9 mouse cellular contexts compared by ENCODE assay signal in the genomic region with DNA sequence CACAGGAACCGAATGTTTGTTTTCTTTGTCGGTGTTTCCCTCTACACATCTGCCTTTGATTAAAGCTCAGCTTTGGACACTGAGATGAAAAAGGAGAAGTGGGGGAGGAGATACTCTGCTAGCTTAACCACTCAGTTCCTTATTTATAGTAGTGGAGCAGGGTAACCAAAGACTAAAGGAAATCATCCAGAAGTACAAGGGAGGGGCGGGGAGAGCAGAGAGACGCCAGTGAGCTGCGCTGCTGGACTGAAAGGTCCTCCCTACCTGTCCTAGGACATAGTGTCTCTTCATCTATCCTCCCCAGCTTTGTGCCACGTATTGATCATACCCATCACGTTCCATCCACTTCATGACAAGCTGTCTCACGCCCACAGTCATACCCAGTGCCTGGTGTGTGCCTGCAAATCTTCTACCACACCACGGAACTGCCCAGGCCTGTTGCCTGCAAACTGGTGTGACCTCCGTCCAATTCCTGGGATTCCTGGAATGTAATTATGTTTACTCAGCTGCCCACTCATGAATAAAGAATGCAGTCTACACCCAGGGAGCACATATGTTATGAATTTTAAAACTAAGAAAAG.
DNase-seq lines count a peak whose midpoint lies in the region; ATAC-seq and TF ChIP-seq lines count a peak whose summit lies in the region.
"Had no signal": no experiment of that assay in that cellular context is flagged by ENCODE, and none has a peak within 500 bp of the region (broad histone marks: within the 10 kb centered on the region; RNA-seq: fewer than 3 reads in every experiment).

No protein-coding gene starts in this region.

- TF ChIP-seq EP300 in CH12.LX (IDR thresholded peaks at IDR 0.05; ENCODE audit: low read length) = peak; percentile 81

- no peak; the same call in 1 of the 2 replicates for TF ChIP-seq POLR2A in CH12.LX (IDR thresholded peaks at IDR 0.05; ENCODE audit: low read depth, low read length)

- H3K79me2 ChIP-seq in CH12.LX (replicated peaks; ENCODE audit: control insufficient read depth, extremely low read depth, insufficient read depth, poor library complexity, severe bottlenecking) = no peaks in the 10 kb centered on the region

- DNase-seq in forebrain, embryonic 10.5 days (ENCODE audit: extremely low spot score, low spot score) = no peak
- peak; percentile 86 for DNase-seq in CH12.LX (ENCODE audit: extremely low read depth)
- peak; percentile 85 for DNase-seq in fibroblast of lung, adult 2 months (ENCODE audit: low read depth)
- DNase-seq in neural tube, embryonic 11.5 days (ENCODE audit: low spot score) = peak; percentile 27
- no peak for DNase-seq in retina, embryonic 14.5 days (ENCODE audit: low spot score)
- no peak for DNase-seq in adrenal gland, postnatal 10 days

- H3K4me3 ChIP-seq in forebrain, embryonic 10.5 days = no peak overlapping the region
- H3K4me3 ChIP-seq in forebrain, embryonic 16.5 days (replicated peaks; ENCODE audit: low read length) = no peak overlapping the region
- H3K4me3 ChIP-seq in CH12.LX (replicated peaks in 1 of 3; ENCODE audit: low read depth in 2 of 3, low read length in 2 of 3, poor library complexity in 1 of 3) = no peak overlapping the region
- no peak overlapping the region for H3K4me3 ChIP-seq in limb, embryonic 12.5 days (replicated peaks)
- H3K4me3 ChIP-seq in neural tube, embryonic 11.5 days (ENCODE audit: low read depth, low read length) = no peak overlapping the region
- H3K4me3 ChIP-seq: hindbrain, embryonic 15.5 days had no signal

- peak overlapping the region; percentile 65 for H3K27ac ChIP-seq in forebrain, embryonic 10.5 days
- no peak overlapping the region for H3K27ac ChIP-seq in forebrain, embryonic 16.5 days (ENCODE audit: low read length)
- H3K27ac ChIP-seq in CH12.LX (ENCODE audit: insufficient read depth, low read depth) = peak overlapping the region; percentile 11
- peak overlapping the region; percentile 74 for H3K27ac ChIP-seq in limb, embryonic 12.5 days
- H3K27ac ChIP-seq in neural tube, embryonic 11.5 days (ENCODE audit: low read depth, low read length) = no peak overlapping the region
- H3K27ac ChIP-seq: hindbrain, embryonic 15.5 days had no signal

- dilution Hi-C loops in CH12.LX (cut with MboI; ENCODE audit: extremely low pct_ligation_motif_present, extremely low pct_unique_long_range_greater_than_20kb, low sequenced_read_pairs) = no loop called here

- no peak for ATAC-seq in forebrain, embryonic 16.5 days
- ATAC-seq in limb, embryonic 12.5 days (ENCODE audit: insufficient number of reproducible peaks, insufficient read depth, low FRiP score, low TSS enrichment, low read depth) = peak; percentile 39; the same call in 1 of the 2 replicates
- ATAC-seq in neural tube, embryonic 11.5 days (ENCODE audit: insufficient read depth, low FRiP score, low TSS enrichment) = no peak

- in situ Hi-C loops in CH12.LX (cut with MboI; ENCODE audit: low pct_ligation_motif_present, low pct_unique_long_range_greater_than_20kb, low sequenced_read_pairs) = no loop called here

- H3K9ac ChIP-seq in forebrain, embryonic 16.5 days (replicated peaks; ENCODE audit: low read depth, low read length) = no peak overlapping the region
- H3K9ac ChIP-seq in CH12.LX (ENCODE audit: insufficient read depth, low read depth) = no peak overlapping the region
- no peak overlapping the region for H3K9ac ChIP-seq in limb, embryonic 12.5 days (replicated peaks)
- H3K9ac ChIP-seq in neural tube, embryonic 11.5 days (ENCODE audit: low read length) = no peak overlapping the region
- H3K9ac ChIP-seq: hindbrain, embryonic 15.5 days had no signal

- H3K4me2 ChIP-seq in forebrain, embryonic 16.5 days (ENCODE audit: low read length) = no peak overlapping the region
- H3K4me2 ChIP-seq in CH12.LX (ENCODE audit: insufficient read depth, low read depth, poor library complexity, severe bottlenecking) = 0 out of 2 replicates have a peak overlapping the region, but pooled peaks have one; percentile 41
- no peak overlapping the region for H3K4me2 ChIP-seq in limb, embryonic 12.5 days
- no peak overlapping the region for H3K4me2 ChIP-seq in neural tube, embryonic 11.5 days (ENCODE audit: low read depth)
- H3K4me2 ChIP-seq: hindbrain, embryonic 15.5 days had no signal

- TF ChIP-seq CTCF in CH12.LX (conservative IDR thresholded peaks at IDR 0.05 in 1 of 2, IDR thresholded peaks at IDR 0.05 in 1 of 2; ENCODE audit: low read depth in 2 of 2, low read length in 2 of 2) = no peak

- no peaks in the 10 kb centered on the region for H3K9me3 ChIP-seq in forebrain, embryonic 10.5 days
- no peaks in the 10 kb centered on the region for H3K9me3 ChIP-seq in forebrain, embryonic 16.5 days (ENCODE audit: control insufficient read depth, low read length)
- no peaks in the 10 kb centered on the region for H3K9me3 ChIP-seq in CH12.LX (replicated peaks; ENCODE audit: low read length)
- H3K9me3 ChIP-seq in limb, embryonic 12.5 days = no peaks in the 10 kb centered on the region
- no peaks in the 10 kb centered on the region for H3K9me3 ChIP-seq in neural tube, embryonic 11.5 days (ENCODE audit: control insufficient read depth, low read length)
- H3K9me3 ChIP-seq: hindbrain, embryonic 15.5 days had no signal

- H3K36me3 ChIP-seq in forebrain, embryonic 10.5 days (replicated peaks) = no peaks in the 10 kb centered on the region
- H3K36me3 ChIP-seq in forebrain, embryonic 16.5 days (ENCODE audit: control insufficient read depth, insufficient read depth) = no peaks in the 10 kb centered on the region
- H3K36me3 ChIP-seq in CH12.LX (replicated peaks in 1 of 2; ENCODE audit: control insufficient read depth in 1 of 2, insufficient read depth in 1 of 2, low read length in 1 of 2) = no peaks in the 10 kb centered on the region
- no peaks in the 10 kb centered on the region for H3K36me3 ChIP-seq in limb, embryonic 12.5 days
- H3K36me3 ChIP-seq in neural tube, embryonic 11.5 days (ENCODE audit: control insufficient read depth, insufficient read depth, low read length) = no peaks in the 10 kb centered on the region
- H3K36me3 ChIP-seq: hindbrain, embryonic 15.5 days had no signal

- H3K27me3 ChIP-seq in forebrain, embryonic 10.5 days (ENCODE audit: poor library complexity, severe bottlenecking) = no peaks in the 10 kb centered on the region
- H3K27me3 ChIP-seq in forebrain, embryonic 16.5 days (replicated peaks; ENCODE audit: control insufficient read depth, insufficient read depth, low read length) = no peaks in the 10 kb centered on the region
- H3K27me3 ChIP-seq in CH12.LX (replicated peaks) = no peaks in the 10 kb centered on the region
- H3K27me3 ChIP-seq in limb, embryonic 12.5 days = no peaks in the 10 kb centered on the region
- H3K27me3 ChIP-seq in neural tube, embryonic 11.5 days (ENCODE audit: control insufficient read depth, insufficient read depth, low read length) = no peaks in the 10 kb centered on the region
- H3K27me3 ChIP-seq: hindbrain, embryonic 15.5 days had no signal

- peaks cover 11% of the 10 kb centered on the region for H3K4me1 ChIP-seq in forebrain, embryonic 10.5 days
- no peaks in the 10 kb centered on the region for H3K4me1 ChIP-seq in forebrain, embryonic 16.5 days (replicated peaks; ENCODE audit: control insufficient read depth, insufficient read depth, low read length)
- H3K4me1 ChIP-seq in CH12.LX (ENCODE audit: control insufficient read depth in 1 of 2, insufficient read depth in 2 of 2) = peaks cover 8 to 42% of the 10 kb centered on the region in 2 experiments
- peaks cover 11% of the 10 kb centered on the region for H3K4me1 ChIP-seq in limb, embryonic 12.5 days (replicated peaks)
- H3K4me1 ChIP-seq in neural tube, embryonic 11.5 days (ENCODE audit: control insufficient read depth, insufficient read depth, low read length) = no peaks in the 10 kb centered on the region
- H3K4me1 ChIP-seq: hindbrain, embryonic 15.5 days had no signal

- TF ChIP-seq RAD21 in CH12.LX (IDR thresholded peaks at IDR 0.05; ENCODE audit: low read depth, low read length) = no peak; the same call in none of the 2 replicates

- WGBS in forebrain, embryonic 10.5 days = 70% methylated on average over 10 of the region's 10 CpGs
- 82% methylated on average over 10 of the region's 10 CpGs for WGBS in forebrain, embryonic 16.5 days
- WGBS in limb, embryonic 12.5 days = 26% methylated on average over 10 of the region's 10 CpGs
- WGBS in neural tube, embryonic 11.5 days = 58% methylated on average over 10 of the region's 10 CpGs

TF ChIP-seq in CH12.LX, 34 proteins besides CTCF, POLR2A, EP300 and RAD21 (continues in another document):
- TF ChIP-seq ZMIZ1 (IDR thresholded peaks at IDR 0.05; ENCODE audit: low read depth, low read length) = no peak
- peak; percentile 82 for TF ChIP-seq CHD2 (IDR thresholded peaks at IDR 0.05; ENCODE audit: low read length)
- no peak for TF ChIP-seq UBTF (IDR thresholded peaks at IDR 0.05; ENCODE audit: low read depth, low read length)
- no peak for TF ChIP-seq MAFK (IDR thresholded peaks at IDR 0.05; ENCODE audit: insufficient replicate concordance, low read length)
- no peak for TF ChIP-seq NRF1 (IDR thresholded peaks at IDR 0.05; ENCODE audit: low read depth, low read length)
- no peak for TF ChIP-seq MAZ (IDR thresholded peaks at IDR 0.05; ENCODE audit: low read depth, low read length)
- TF ChIP-seq NELFE (IDR thresholded peaks at IDR 0.05; ENCODE audit: low read depth, low read length) = peak; percentile 34; the same call in 1 of the 2 replicates
- TF ChIP-seq USF1 (IDR thresholded peaks at IDR 0.05; ENCODE audit: low read depth, low read length) = no peak
- TF ChIP-seq MEF2A (IDR thresholded peaks at IDR 0.05; ENCODE audit: borderline replicate concordance, low read depth, low read length) = peak; percentile 76
- TF ChIP-seq ZC3H11A (IDR thresholded peaks at IDR 0.05; ENCODE audit: low read depth, low read length) = no peak
- peak; percentile 22; the same call in 1 of the 2 replicates for TF ChIP-seq ETS1 (conservative IDR thresholded peaks at IDR 0.05; ENCODE audit: low read depth, low read length)
- no peak for TF ChIP-seq POLR2AphosphoS2 (IDR thresholded peaks at IDR 0.05; ENCODE audit: low read depth, low read length)
- TF ChIP-seq E2F4 (IDR thresholded peaks at IDR 0.05; ENCODE audit: insufficient replicate concordance, low read depth, low read length) = no peak
- peak; percentile 75 for TF ChIP-seq IRF4 (IDR thresholded peaks at IDR 0.05; ENCODE audit: low read depth, low read length)
- TF ChIP-seq TCF12 (IDR thresholded peaks at IDR 0.05; ENCODE audit: low read depth, low read length) = 0 out of 2 replicates have a peak, but pooled peaks have one; percentile 17
- peak; percentile 9; the same call in 1 of the 2 replicates for TF ChIP-seq HCFC1 (IDR thresholded peaks at IDR 0.05; ENCODE audit: low read depth, low read length)
- no peak for TF ChIP-seq ZNF384 (IDR thresholded peaks at IDR 0.05; ENCODE audit: low read depth, low read length)
- TF ChIP-seq JUN (IDR thresholded peaks at IDR 0.05; ENCODE audit: insufficient read depth, low read depth, low read length) = no peak
- peak; percentile 58; the same call in 1 of the 2 replicates for TF ChIP-seq TBP (conservative IDR thresholded peaks at IDR 0.05; ENCODE audit: low read depth, low read length)
- no peak for TF ChIP-seq PAX5 (IDR thresholded peaks at IDR 0.05; ENCODE audit: low read length)

Comparison
In these comparisons a context has a peak if more than half of its experiments do, and no peak if none do; other contexts are left out.
1. H3K27ac ChIP-seq: peak in forebrain, embryonic 10.5 days (single experiment), CH12.LX (single experiment) and limb, embryonic 12.5 days (single experiment); none in forebrain, embryonic 16.5 days (single experiment) and neural tube, embryonic 11.5 days (single experiment).
2. DNase-seq: peak in CH12.LX (single experiment), fibroblast of lung, adult 2 months (single experiment) and neural tube, embryonic 11.5 days (single experiment); none in forebrain, embryonic 10.5 days (single experiment), retina, embryonic 14.5 days (single experiment) and adrenal gland, postnatal 10 days (single experiment).